Mouse (Mus musculus): ENCODE data around the gene Lrrc31. TPM values are rescaled to one million over a fixed set of nuclear protein-coding genes. Genes with fewer than 3 reads are reported as not detected.
"Not testable (repeated sequence)": the region's sequence is repeated elsewhere in the genome, so short reads cannot be mapped to it uniquely, and the experiment has no call there.

The Lrrc31 gene
- polyA plus RNA-seq (2016; fragmentation: Nextera tagmentation; extraction: Ambion mirVana): not detected in 2 replicates

- not testable (repeated sequence) for H3K27me3 ChIP-seq (ENCODE audit: insufficient read depth, poor library complexity, severe bottlenecking); H3K4me3 ChIP-seq; H3K27ac ChIP-seq; DNase-seq (ENCODE audit: low spot score); H3K36me3 ChIP-seq; H3K4me1 ChIP-seq (replicated peaks); H3K9me3 ChIP-seq
- 87% methylated on average over 6 of the region's 6 CpGs for WGBS
These were observed at the start of gene Lrrc31 for GRCm38 (mm10) chr3:30699711-30700505. Lrrc31 (minus strand) TSS chr3:30699843.

DNA sequence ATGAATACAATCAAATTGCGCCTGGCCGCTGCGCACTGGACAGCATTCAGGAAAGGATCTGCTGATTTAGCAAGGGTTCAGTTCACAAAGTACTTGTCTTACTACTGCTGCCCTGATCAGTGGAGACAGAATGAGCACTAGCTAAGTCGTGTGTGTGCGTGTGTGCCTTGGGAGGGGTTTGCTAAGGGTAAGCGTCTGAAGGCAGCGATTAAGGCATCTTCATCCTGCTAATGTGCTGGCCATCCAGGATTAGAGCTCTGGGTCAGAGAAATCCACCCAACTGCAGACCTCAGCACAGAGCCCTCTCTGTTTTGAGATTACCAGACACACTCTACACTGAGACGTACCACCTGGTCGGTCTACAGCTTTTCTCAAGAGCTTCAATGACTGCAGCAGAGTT is 48.7 kb upstream of the Lrrc31 start:
- H3K36me3 ChIP-seq: no peaks in the 10 kb centered on the region
- no peaks in the 10 kb centered on the region for H3K4me1 ChIP-seq (replicated peaks)
- no peak for DNase-seq (ENCODE audit: low spot score)
- H3K9me3 ChIP-seq: 0 out of 2 replicates have a peak, but pooled peaks cover 4% of the 10 kb centered on the region
- no peaks in the 10 kb centered on the region for H3K27me3 ChIP-seq (ENCODE audit: insufficient read depth, poor library complexity, severe bottlenecking)
- WGBS: 93% methylated on average over 9 of the region's 9 CpGs
- no peak overlapping the region for H3K4me3 ChIP-seq
- no peak overlapping the region for H3K27ac ChIP-seq

DNA sequence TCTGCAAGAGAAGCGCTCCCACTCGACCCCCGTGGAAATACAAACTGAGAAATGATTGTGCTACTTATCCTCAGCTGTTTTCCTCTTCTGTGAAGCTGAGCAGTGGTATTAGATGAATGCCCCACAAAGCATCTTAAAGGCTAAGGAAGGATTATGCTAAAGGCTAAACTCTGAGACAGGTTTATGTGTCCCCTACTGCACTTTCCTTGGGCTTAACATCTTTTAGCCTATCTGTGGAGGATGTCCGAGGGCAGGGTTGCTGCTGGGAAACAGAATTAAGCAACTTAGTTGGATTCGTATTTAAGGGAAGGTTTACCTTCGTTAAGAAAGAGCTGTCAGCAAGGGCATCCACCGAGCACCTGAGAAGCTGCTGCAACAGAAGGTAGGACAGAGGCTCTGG is 46.4 kb upstream of the Lrrc31 start, which contains the start of gene Samd7:
TSS of gene Samd7 (plus strand) at position 288 of the 400 bp plus-strand sequence.
- H3K9me3 ChIP-seq: 0 out of 2 replicates have a peak, but pooled peaks cover 4% of the 10 kb centered on the region
- H3K36me3 ChIP-seq: no peaks in the 10 kb centered on the region
- H3K27me3 ChIP-seq (ENCODE audit: insufficient read depth, poor library complexity, severe bottlenecking): no peaks in the 10 kb centered on the region
- no peaks in the 10 kb centered on the region for H3K4me1 ChIP-seq (replicated peaks)
- no peak within 1 kb of the TSS for H3K27ac ChIP-seq
- DNase-seq (ENCODE audit: low spot score): no peak
- 87% methylated on average over 7 of the region's 7 CpGs for WGBS
- no peak within 1 kb of the TSS for H3K4me3 ChIP-seq

- H3K9me3 ChIP-seq: 0 out of 2 replicates have a peak, but pooled peaks cover 4% of the 10 kb centered on the region
- H3K36me3 ChIP-seq: no peaks in the 10 kb centered on the region
- no peaks in the 10 kb centered on the region for H3K27me3 ChIP-seq (ENCODE audit: insufficient read depth, poor library complexity, severe bottlenecking)
- DNase-seq (ENCODE audit: low spot score): no peak
- WGBS: 91% methylated on average over 7 of the region's 7 CpGs
- H3K27ac ChIP-seq: no peak overlapping the region
- H3K4me3 ChIP-seq: no peak overlapping the region
- no peaks in the 10 kb centered on the region for H3K4me1 ChIP-seq (replicated peaks)
These were observed 43.2 kb upstream of the Lrrc31 start for GRCm38 (mm10) chr3:30742891-30743290.

DNA sequence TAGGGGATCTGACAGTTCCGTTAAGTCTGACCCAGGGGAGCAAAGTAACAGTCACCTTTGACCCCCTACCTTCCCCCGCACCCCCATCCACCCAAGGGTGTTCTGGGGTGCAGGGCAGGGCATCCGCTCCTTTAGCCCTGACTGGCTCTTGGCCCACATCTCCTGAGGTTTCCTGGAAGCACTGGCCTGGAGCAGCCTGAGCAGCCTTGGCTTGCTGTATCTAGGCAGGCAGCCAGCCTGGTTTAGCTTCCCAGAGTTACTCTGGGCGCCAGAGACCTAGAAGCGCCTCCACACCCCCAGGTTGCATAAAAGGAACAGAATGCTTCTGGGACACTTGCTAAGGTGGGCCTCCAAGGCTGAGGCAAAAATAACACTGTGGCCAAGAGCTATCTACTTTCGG is 41.7 kb upstream of the Lrrc31 start:
- 82% methylated on average over 6 of the region's 6 CpGs for WGBS

GRCm38 (mm10) chr3:30736809-30737208 is 37.2 kb upstream of the Lrrc31 start:
- no peaks in the 10 kb centered on the region for H3K36me3 ChIP-seq
- 71% methylated on average over 9 of the region's 9 CpGs for WGBS
- no peak overlapping the region for H3K4me3 ChIP-seq
- H3K27me3 ChIP-seq (ENCODE audit: insufficient read depth, poor library complexity, severe bottlenecking): no peaks in the 10 kb centered on the region
- 0 out of 2 replicates have a peak overlapping the region, but pooled peaks have one; percentile 35 for H3K27ac ChIP-seq
- peaks cover 6% of the 10 kb centered on the region; the same call in 1 of the 2 replicates for H3K4me1 ChIP-seq (replicated peaks)
- H3K9me3 ChIP-seq: no peaks in the 10 kb centered on the region
- no peak for DNase-seq (ENCODE audit: low spot score)

More for the DNA sequence above, 41.7 kb upstream of the Lrrc31 start:
- H3K4me3 ChIP-seq: no peak overlapping the region
- H3K27ac ChIP-seq: no peak overlapping the region
- H3K4me1 ChIP-seq (replicated peaks): peaks cover 6% of the 10 kb centered on the region; the same call in 1 of the 2 replicates
- no peaks in the 10 kb centered on the region for H3K36me3 ChIP-seq
- no peak for DNase-seq (ENCODE audit: low spot score)
- H3K27me3 ChIP-seq (ENCODE audit: insufficient read depth, poor library complexity, severe bottlenecking): no peaks in the 10 kb centered on the region
- 0 out of 2 replicates have a peak, but pooled peaks cover 4% of the 10 kb centered on the region for H3K9me3 ChIP-seq

- Histone ChIP-seq H3K9me3 (no peaks in the 10 kb centered on the region), H3K36me3 (no peaks in the 10 kb centered on the region), H3K27ac (no peak overlapping the region), H3K27me3 (ENCODE audit: insufficient read depth, poor library complexity, severe bottlenecking) (no peaks in the 10 kb centered on the region), H3K4me3 (no peak overlapping the region), H3K4me1 (replicated peaks) (no peaks in the 10 kb centered on the region)
- DNase-seq (ENCODE audit: low spot score): no peak
- WGBS: 87% methylated on average over 5 of the region's 5 CpGs
These were observed 29.4 kb upstream of the Lrrc31 start for GRCm38 (mm10) chr3:30729046-30729445.

- 0 out of 2 replicates have a peak, but pooled peaks cover 5% of the 10 kb centered on the region for H3K4me1 ChIP-seq (replicated peaks)
- no peaks in the 10 kb centered on the region for H3K36me3 ChIP-seq
- 81% methylated on average over 4 of the region's 4 CpGs for WGBS
- no peak overlapping the region for H3K27ac ChIP-seq
- no peak for DNase-seq (ENCODE audit: low spot score)
- H3K9me3 ChIP-seq: no peaks in the 10 kb centered on the region
- no peaks in the 10 kb centered on the region for H3K27me3 ChIP-seq (ENCODE audit: insufficient read depth, poor library complexity, severe bottlenecking)
- no peak overlapping the region for H3K4me3 ChIP-seq
These were observed 27.6 kb upstream of the Lrrc31 start for GRCm38 (mm10) chr3:30727209-30727608.

GRCm38 (mm10) chr3:30725514-30725913 is 25.9 kb upstream of the Lrrc31 start:
- Histone ChIP-seq H3K27me3 (ENCODE audit: insufficient read depth, poor library complexity, severe bottlenecking) (no peaks in the 10 kb centered on the region), H3K4me3 (no peak overlapping the region), H3K27ac (no peak overlapping the region), H3K36me3 (no peaks in the 10 kb centered on the region), H3K4me1 (replicated peaks) (0 out of 2 replicates have a peak, but pooled peaks cover 5% of the 10 kb centered on the region), H3K9me3 (no peaks in the 10 kb centered on the region)
- WGBS: 82% methylated on average over 7 of the region's 7 CpGs
- DNase-seq (ENCODE audit: low spot score): no peak

DNA sequence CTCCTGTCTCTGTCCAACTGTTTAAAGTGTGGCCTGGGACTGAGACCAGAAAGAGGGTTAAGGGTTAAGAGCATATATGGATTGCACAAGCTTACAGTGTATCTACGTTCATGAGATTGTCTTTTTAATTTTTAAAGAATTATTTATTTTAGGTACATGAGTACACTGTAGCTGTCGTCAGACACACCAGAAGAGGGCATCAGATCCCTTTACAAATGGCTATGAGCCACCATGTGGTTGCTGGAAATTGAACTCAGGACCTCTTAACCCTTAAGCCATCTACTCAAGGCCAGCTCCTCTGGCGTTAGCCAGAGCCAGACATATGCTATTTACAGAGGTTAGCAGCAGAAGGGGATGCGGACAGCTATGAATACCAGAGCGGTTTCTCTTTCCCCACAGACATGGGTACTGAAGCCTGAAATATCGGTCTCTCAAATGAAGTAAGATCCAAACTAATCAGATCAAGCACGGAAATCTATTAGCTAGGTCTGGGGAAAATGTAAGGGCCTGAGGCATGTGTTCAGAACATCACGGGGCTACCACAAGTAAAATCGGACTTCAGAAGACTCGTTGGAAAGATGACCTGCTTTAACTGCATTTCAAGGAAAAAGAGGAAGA is 25.3 kb upstream of the Lrrc31 start:
- no peaks in the 10 kb centered on the region for H3K27me3 ChIP-seq (ENCODE audit: insufficient read depth, poor library complexity, severe bottlenecking)
- no peak overlapping the region for H3K27ac ChIP-seq
- H3K9me3 ChIP-seq: no peaks in the 10 kb centered on the region
- 82% methylated on average over 10 of the region's 10 CpGs for WGBS
- no peaks in the 10 kb centered on the region for H3K36me3 ChIP-seq
- no peak for DNase-seq (ENCODE audit: low spot score)
- no peak overlapping the region for H3K4me3 ChIP-seq
- H3K4me1 ChIP-seq (replicated peaks): 0 out of 2 replicates have a peak, but pooled peaks cover 5% of the 10 kb centered on the region

DNA sequence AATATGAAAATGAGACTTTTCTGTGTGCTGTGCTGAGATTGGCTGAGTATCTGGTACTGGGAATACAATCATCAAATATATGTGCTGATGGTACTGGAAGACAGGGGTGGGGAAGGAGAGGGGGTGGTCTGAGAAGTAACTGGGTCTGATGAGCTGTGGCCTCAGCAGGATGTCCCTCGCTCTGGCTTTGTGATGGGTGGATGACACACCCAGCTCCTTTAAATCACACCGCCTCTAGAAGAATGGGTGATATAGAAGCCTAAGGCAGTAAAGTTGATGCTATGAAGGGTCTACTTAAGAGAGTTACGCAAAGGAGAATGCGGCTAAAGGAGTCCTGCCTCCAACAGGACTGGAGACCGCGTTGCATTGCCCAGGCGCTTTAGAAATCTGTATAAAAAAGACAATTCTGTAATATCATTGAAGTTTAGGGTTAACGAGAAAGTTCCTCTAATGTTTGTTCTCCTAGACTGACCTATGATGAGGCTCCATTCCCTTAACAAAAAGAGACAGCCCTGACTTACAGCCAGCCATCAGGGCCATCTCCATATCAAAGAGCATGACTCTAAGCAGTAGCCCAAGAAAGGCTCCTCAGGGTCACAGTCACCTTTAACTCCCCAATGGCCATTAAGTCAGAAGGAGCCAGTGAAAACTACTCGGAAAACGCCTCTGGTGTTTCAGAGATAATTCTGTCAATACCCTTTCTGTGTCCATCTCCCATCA is 24.6 kb upstream of the Lrrc31 start:
- Histone ChIP-seq H3K4me3 (no peak overlapping the region), H3K27me3 (ENCODE audit: insufficient read depth, poor library complexity, severe bottlenecking) (no peaks in the 10 kb centered on the region), H3K27ac (no peak overlapping the region), H3K4me1 (replicated peaks) (0 out of 2 replicates have a peak, but pooled peaks cover 5% of the 10 kb centered on the region), H3K9me3 (no peaks in the 10 kb centered on the region), H3K36me3 (no peaks in the 10 kb centered on the region)
- no peak for DNase-seq (ENCODE audit: low spot score)
- 54% methylated on average over 10 of the region's 10 CpGs for WGBS

DNA sequence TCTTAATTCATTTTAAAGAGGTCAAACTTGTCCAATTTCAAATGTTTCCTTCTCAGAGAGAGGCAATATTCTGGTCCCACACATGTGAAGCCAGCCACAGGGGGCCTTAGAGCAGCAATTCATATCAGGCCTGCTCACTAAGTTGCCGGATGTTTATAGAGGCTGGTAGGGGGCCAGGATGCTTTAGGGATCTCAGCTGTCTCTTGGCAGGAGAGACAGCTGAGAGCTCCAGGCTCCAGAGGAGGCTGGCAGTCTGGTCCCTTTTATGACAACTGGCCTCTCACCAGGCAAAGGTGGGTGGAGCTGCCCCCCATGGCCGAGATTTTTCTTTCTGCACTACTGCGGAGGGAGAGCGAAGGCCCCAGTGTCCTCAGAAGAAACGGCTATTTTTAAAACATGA is 23.5 kb upstream of the Lrrc31 start:
- no peaks in the 10 kb centered on the region for H3K36me3 ChIP-seq
- H3K4me1 ChIP-seq (replicated peaks): 0 out of 2 replicates have a peak, but pooled peaks cover 5% of the 10 kb centered on the region
- WGBS: 50% methylated on average over 5 of the region's 5 CpGs
- H3K27ac ChIP-seq: no peak overlapping the region
- H3K27me3 ChIP-seq (ENCODE audit: insufficient read depth, poor library complexity, severe bottlenecking): no peaks in the 10 kb centered on the region
- H3K9me3 ChIP-seq: no peaks in the 10 kb centered on the region
- no peak overlapping the region for H3K4me3 ChIP-seq
- no peak for DNase-seq (ENCODE audit: low spot score)
